Mouse (Mus musculus) kidney, adult 18-20 months (tissue): ENCODE measurements around the gene Grip2.

ENCODE experiments used
- DNase-seq: peaks from one replicate; pipeline ENCODE4 v3.0.0; 2021

Grip2 gene

DNA sequence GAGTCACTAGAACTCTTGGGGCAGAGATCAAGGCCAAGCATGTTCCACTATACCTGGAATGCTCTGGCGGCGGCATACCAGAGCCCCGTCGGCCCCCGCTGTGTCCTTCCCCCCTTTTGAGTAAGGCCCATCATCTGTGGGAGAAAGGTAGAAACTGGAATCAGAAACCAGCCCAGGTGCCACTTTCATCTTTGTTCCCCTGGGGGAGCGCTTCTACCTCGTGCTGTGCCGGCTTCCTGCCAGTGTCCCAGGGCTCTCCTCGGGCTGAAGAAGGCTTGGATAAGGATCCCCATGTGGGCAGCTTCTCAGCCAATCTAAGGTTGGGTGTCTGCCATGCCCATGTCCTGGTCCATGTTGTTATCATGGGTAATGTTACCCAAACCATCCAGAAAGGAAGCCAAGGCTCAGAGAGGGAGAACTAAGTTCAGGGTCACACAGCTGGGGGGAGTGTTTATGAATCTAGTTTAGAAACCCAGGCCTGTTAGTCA lies 38.7 kb downstream of the Grip2 start:
- DNase-seq = no peak

GRCm38 (mm10) chr6:91785018-91785417 lies 42.0 kb downstream of the Grip2 start:
- no peak for DNase-seq

- DNase-seq = no peak
These were observed 47.8 kb downstream of the Grip2 start for GRCm38 (mm10) chr6:91779206-91779605.

GRCm38 (mm10) chr6:91776543-91776942 lies 50.5 kb downstream of the Grip2 start:
- peak; percentile 68 for DNase-seq

- DNase-seq = no peak
These were observed 53.1 kb downstream of the Grip2 start for GRCm38 (mm10) chr6:91773951-91774350.

DNA sequence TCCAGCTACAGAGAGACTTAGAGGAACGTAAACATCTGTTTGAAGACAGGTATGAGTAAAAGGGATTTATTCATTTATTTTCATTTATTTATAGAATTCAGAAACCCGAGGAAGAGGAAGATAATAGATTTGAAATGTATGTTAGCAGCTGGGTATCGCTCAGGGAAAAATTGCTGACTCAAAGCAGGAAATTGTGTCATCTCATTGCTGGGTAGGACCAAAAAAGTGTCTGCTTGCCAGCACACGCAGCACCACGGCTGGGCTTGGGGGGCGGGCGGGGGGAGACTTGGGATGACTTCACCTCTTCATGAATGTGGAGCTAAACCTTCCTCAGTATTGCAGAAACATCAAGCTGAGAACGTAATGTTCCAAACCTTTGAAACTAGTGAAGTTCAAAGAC lies 59.5 kb downstream of the Grip2 start:
- DNase-seq = no peak

DNA sequence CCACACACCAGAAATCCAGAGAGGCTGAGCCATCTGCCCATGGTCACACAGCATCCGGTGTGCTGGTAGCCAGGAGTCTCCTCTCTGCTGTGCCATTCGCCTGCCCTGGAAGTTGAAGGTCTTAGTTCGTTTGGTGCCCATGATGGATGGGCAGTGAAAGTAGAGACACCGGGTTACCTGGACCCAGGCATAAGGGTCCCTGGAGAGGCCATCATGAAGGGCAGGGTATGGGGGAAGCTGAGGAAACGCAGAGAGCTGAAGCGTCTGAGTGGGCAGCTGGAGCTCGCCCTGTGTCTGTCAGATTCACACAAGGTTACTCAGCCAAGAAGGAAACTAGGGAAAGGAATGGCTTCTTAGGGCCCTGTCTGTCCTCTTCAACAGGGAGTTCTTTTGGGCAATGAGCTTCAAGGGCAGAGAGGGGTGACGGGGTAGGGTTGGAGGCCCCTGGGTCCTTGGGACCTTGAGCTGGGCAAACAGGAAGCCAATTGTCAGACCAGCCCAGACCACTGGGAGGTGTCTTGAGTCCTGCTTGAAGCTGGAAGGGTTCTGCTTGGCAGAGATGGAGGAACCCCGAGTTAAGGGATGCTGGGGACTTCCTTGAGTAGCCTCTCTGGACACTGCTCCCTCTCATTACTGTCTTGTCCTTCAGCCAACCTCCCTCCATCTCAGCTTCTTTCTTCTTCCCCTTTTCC lies 64.9 kb downstream of the Grip2 start:
- peak; percentile 21 for DNase-seq

GRCm38 (mm10) chr6:91754845-91755244 lies 72.2 kb downstream of the Grip2 start:
- DNase-seq = peak; percentile 4

DNA sequence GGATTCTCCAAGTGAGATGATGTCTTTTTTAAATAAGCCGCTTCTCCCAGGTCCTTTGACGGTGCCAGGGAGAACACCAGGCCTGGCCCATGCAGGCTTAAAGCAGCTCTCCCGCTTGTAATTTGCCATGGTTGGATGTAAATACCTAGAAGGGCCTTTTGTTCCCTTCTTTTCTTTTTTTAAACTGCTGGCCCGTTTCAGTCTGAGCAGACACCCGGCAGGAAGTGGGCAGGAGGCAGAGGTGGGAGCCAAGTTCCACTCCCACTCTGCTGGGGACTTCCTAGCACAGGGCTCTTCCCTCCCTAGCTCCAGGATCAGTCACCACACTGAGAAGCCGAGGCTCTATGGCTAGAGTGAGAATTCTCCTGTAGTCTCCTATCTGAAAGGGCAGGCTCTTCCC lies 73.0 kb downstream of the Grip2 start:
- peak; percentile 30 for DNase-seq

- DNase-seq = peak; percentile 82
These were observed 74.2 kb downstream of the Grip2 start for GRCm38 (mm10) chr6:91752884-91753283.

- DNase-seq = peak; percentile 59
These were observed 76.1 kb downstream of the Grip2 start for GRCm38 (mm10) chr6:91750976-91751375.

- DNase-seq = no peak
These were observed 80.3 kb downstream of the Grip2 start for GRCm38 (mm10) chr6:91746776-91747175.

GRCm38 (mm10) chr6:91745947-91746582 lies 81.0 kb downstream of the Grip2 start:
- peak; percentile 66 for DNase-seq

DNA sequence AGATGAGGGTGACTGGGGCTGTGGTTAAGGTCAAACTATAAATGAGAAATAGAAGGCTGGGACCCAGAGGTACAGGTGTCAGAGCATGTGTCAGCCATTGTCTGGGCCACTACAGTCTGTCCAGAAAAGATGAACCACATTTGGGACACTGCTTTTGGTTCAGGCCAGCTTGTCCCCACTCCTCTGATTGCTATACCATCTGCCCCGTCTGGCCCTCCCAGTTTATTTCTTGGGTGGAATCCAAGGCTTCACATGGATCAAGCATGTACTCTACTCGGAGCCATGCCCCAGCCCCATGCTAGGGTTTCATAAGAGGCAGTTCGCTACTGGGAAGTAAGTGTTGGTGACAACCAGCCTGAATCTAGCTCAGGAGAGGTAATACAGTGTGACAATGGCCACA lies 81.8 kb downstream of the Grip2 start:
- DNase-seq = no peak

- no peak for DNase-seq
These were observed 83.2 kb downstream of the Grip2 start for GRCm38 (mm10) chr6:91743886-91744285.

DNA sequence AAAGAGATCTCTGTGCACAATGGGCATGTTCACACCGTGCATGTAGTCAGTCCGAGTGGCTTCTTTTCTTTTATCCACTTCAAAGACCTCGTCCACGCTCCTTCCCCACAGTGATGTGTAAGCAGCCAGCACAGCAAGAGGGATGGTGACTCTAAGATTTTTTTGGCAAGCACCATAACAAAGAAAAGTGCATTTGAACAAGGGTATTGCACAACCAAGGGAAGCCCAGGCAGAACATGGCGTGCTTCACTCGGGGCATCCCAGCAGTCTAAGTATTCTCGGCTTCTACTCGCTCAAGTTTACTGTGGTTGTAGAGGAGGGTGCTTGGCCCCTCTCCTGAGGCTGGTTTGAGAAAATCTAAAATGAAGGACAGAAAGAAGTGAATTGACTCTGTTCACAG lies 84.1 kb downstream of the Grip2 start:
- no peak for DNase-seq

- no peak for DNase-seq
These were observed 84.6 kb downstream of the Grip2 start for GRCm38 (mm10) chr6:91742466-91742865.

- peak; percentile 70 for DNase-seq
These were observed 86.0 kb downstream of the Grip2 start for GRCm38 (mm10) chr6:91741046-91741445.

- DNase-seq = peak; percentile 47
These were observed 89.0 kb downstream of the Grip2 start for GRCm38 (mm10) chr6:91738058-91738457.

GRCm38 (mm10) chr6:91737451-91737850 lies 89.6 kb downstream of the Grip2 start:
- no peak for DNase-seq

- peak; percentile 67 for DNase-seq
These were observed 90.6 kb downstream of the Grip2 start for GRCm38 (mm10) chr6:91736471-91736870.

DNA sequence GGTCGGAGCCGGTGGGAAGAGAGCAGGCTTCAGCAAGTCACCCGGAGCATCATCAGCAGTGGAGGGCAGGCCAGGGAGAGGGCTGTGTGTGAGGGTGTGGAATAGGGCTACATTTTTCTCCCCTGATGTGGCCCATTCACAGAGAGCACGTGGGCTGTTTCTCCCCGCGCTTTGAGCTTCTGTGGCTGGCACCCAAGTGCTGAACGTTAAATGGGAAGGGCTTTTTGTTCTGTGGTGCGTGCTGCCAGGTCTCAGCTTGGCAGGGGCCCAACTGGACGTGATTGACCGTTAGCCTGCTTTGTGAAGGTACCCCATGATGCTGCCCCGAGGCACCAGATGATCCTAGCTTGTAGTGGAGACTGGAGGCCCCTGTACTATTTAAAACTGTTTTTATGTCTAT lies 94.9 kb downstream of the Grip2 start:
- DNase-seq = peak; percentile 64

DNA sequence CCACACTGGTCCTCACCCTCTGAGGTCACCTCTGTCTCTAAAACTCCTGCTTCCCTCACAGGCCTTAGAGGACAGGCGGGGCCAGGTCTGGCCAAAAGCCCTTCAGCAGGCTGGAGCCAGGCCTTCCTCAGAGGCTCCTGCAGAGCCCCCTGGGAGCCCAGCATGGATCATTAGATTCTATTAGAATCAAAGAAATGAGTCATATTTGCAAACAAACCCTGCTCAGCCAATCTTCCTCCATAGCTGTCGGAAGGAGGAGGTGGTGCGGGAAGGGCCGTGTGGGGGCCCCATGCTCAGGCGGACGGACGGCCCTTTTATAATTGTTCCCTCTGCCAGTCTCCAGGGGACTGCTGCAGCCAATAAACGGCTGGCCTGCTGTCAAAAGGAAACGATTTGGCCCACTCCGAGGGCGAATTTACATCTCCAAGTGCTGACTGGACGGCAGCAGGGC lies 97.3 kb downstream of the Grip2 start:
- peak; percentile 70 for DNase-seq

DNA sequence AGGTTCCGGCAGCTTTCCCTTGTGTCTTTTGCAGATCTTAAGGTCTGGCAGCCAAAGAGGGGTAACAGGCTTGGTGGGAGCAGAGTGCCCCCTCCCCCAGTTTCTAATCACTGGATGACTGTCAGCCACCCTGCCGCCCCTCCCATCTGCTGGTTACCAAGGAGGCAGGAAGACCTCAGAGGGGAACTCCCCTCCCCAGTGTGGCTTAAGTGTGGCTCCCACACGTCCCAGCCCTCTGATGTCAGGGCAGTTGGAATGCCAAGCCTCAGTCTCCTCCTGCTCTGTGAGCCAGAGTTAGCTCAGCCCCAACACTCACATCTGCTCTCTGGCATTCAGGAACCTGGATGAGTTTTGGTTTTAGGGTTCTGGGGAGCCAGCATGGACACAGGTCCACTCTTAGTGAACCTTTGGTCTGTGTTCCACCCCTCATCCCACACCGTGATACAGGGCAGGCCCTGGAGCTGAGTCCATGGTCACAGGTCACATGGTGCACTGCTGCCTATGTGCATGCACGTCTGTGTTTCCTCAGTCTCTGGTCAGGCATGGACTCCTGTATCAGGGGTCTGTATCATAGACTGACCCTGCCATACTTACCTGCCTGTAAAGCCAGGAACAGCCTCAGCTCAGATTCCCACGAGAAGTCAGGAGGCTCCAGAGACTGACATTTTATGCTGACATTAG lies 98.0 kb downstream of the Grip2 start:
- DNase-seq = peak; percentile 10
